Mouse (Mus musculus) small intestine, adult 2 months (tissue): ENCODE data around the gene Hs6st3.

Experiments used
- CTCF ChIP-seq: fragments of 200-500 bp; IDR thresholded peaks from 2 replicates; pipeline ENCODE4 v1.5.1; 2012; ENCODE audit warnings: low read depth, mild to moderate bottlenecking, control low read depth, inconsistent platforms, low read length, moderate library complexity, mixed read lengths; ENCODE audit not compliant: insufficient replicate concordance, insufficient read length; ENCODE audit errors: extremely low read depth
- POLR2A ChIP-seq: fragments of 200-500 bp; IDR thresholded peaks from 2 replicates; pipeline ENCODE4 v1.6.1; 2012; ENCODE audit warnings: low read depth, mild to moderate bottlenecking, control low read depth, inconsistent platforms, low read length, moderate library complexity

DNA sequence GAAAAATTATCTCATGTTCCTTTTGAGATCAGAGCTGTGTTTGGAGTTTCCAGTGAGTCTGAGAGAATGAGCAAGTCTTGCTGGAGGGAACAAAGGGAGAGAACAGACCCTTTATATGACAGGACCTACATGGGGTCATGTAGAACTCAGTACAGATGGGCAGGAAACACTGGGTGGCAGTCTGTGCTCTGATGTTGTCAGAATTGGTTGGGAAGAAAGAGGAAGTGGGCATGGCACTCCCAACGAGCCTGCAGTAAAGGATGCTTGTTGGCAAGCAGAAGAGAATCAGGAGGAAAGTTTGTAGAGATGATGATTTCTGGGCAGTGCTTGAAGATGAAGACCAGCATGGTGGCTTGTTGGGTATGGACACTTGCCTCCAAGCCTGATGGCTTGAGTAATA, 151.5 kb downstream of the Hs6st3 start:
- TF ChIP-seq CTCF = no peak
- TF ChIP-seq POLR2A = no peak
